Mouse (Mus musculus) testis, adult 2 months (tissue): Measurements from ENCODE around the gene Hs3st6. TPM values are rescaled to one million over a fixed set of nuclear protein-coding genes. Genes with fewer than 3 reads are reported as not detected.

ENCODE experiments used
- H3K27ac ChIP-seq: fragments of 200-500 bp; 2 replicates; pipeline ENCODE4 v1.5.1; 2012; ENCODE audit warnings: low read depth, low read length; ENCODE audit not compliant: control insufficient read depth, insufficient read depth
- H3K27me3 ChIP-seq: fragments of 200-500 bp; 2 replicates; pipeline ENCODE4 v1.6.1; 2012; ENCODE audit warnings: mild to moderate bottlenecking, low read length, moderate library complexity; ENCODE audit not compliant: control insufficient read depth, insufficient read depth
- H3K36me3 ChIP-seq: fragments of 200-500 bp; 2 replicates; pipeline ENCODE4 v1.6.1; 2012; ENCODE audit warnings: mild to moderate bottlenecking, low read length; ENCODE audit not compliant: control insufficient read depth, insufficient read depth
- H3K4me1 ChIP-seq: fragments of 200-500 bp; 2 replicates; pipeline ENCODE4 v1.6.1; 2012; ENCODE audit warnings: low read length; ENCODE audit not compliant: control insufficient read depth, insufficient read depth
- H3K4me3 ChIP-seq: fragments of 200-500 bp; 2 replicates; pipeline ENCODE4 v1.5.1; 2012; ENCODE audit warnings: low read depth, mild to moderate bottlenecking, low read length, moderate library complexity, mixed read lengths; ENCODE audit not compliant: control insufficient read depth
- CTCF ChIP-seq: fragments of 200-500 bp; IDR thresholded peaks from 2 replicates; pipeline ENCODE4 v1.5.1; 2012; ENCODE audit warnings: low read depth, mild to moderate bottlenecking, inconsistent platforms, low read length, moderate library complexity; ENCODE audit not compliant: control insufficient read depth, insufficient read depth, insufficient replicate concordance
- POLR2A ChIP-seq: fragments of 200-500 bp; IDR thresholded peaks from 2 replicates; pipeline ENCODE4 v1.6.1; 2012; ENCODE audit warnings: low read depth, mild to moderate bottlenecking, inconsistent platforms, low read length, moderate library complexity; ENCODE audit not compliant: control insufficient read depth
- polyA plus RNA-seq: library from polyadenylated mRNA; depleted of rRNA; stranded (reverse); fragments of >200 nt; gene quantifications from 2 replicates; pipeline ENCODE4 v1.2.3, GENCODE M21; 2012

Gene Hs3st6
- polyA plus RNA-seq, 1 experiment, result 0.73 TPM

DNA sequence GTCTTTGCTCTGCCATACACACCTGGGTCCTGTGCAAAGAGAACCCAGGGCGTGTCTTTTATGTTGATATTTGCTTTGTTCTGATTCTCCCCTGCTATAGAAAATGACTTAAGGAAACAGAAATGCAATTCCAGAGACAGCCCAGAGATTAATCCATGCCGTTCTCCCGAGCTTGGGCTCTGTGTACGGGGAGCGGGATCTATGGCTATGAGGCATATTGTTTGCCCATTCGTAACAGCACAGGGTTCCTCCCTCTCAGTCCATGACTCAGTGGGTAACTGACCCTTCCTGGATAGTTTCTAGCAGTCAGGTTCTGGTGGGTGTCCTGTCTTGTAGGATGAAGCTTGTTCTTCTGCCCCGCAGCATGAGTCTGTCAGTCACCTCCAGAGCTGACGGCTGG lies 22.4 kb downstream of the Hs3st6 start:
- Histone ChIP-seq H3K4me1 (no peaks in the 10 kb centered on the region), H3K36me3 (no peaks in the 10 kb centered on the region), H3K27ac (no peak overlapping the region), H3K4me3 (no peak overlapping the region), H3K27me3 (no peaks in the 10 kb centered on the region)
- no peak for TF ChIP-seq CTCF
- TF ChIP-seq POLR2A, result no peak

DNA sequence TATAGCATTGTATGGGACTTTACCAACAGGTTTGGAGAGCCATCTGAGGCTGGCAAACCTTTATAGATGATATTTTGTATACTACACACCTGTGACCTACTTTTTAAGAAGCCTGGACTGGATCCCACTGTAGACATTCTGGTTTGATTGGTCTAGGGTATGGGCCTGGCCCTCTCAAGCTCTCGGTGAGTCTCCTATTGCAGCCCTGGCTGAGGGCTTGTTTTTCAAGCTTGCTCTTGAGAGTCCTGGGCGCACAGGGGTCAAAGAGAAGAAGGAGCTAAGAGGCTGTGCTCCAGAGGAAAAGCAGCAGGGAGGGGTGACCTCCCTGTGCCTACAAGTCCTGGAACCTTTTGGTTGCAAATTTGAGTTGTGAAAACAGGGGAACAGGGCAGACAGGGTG lies 24.3 kb downstream of the Hs3st6 start:
- H3K36me3 ChIP-seq, result no peaks in the 10 kb centered on the region
- no peak overlapping the region for H3K4me3 ChIP-seq
- no peaks in the 10 kb centered on the region for H3K4me1 ChIP-seq
- H3K27ac ChIP-seq, result no peak overlapping the region
- no peaks in the 10 kb centered on the region for H3K27me3 ChIP-seq
- no peak for TF ChIP-seq POLR2A
- no peak for TF ChIP-seq CTCF

DNA sequence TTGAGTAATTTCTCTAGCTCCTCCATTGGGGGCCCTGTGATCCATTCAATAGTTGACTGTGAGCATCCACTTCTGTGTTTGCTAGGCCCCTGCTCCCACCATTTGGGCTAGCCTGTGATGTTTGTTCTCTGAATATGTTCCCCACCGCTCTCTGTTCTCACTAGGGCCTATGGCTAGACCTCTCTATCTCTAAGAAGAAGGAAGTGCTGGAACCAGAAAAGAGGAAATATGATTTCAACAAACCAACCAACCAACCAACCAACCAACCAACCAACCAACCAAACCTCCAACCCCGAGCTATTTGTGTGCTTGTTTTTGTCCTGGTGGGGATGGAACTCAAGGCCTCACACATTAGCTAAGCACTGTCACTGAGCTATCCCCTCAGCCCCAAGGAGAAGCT lies 28.0 kb downstream of the Hs3st6 start:
- Histone ChIP-seq H3K4me1 (no peaks in the 10 kb centered on the region), H3K27ac (no peak overlapping the region), H3K4me3 (no peak overlapping the region), H3K27me3 (no peaks in the 10 kb centered on the region), H3K36me3 (no peaks in the 10 kb centered on the region)
- TF ChIP-seq POLR2A (no peak), CTCF (no peak)

DNA sequence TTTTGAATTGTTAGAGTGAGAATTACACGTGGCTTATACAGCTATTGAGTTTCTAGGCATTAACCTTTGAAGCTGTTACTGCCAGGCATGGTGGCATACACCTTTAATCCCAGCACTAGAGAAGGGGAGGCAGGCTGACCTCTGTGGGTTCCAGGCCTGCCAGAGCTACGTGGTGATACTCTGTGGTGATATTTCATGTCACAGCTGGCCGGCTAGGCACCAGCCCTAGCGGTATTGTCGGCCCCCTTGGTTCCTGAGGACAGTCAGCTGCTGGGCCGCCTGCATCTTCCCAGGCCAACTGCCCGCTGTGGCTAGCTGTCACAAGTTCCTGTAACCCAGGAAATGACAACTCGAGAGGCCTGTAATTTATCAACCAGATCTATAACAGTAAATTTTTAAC lies 39.4 kb downstream of the Hs3st6 start:
- TF ChIP-seq CTCF (no peak), POLR2A (no peak)
- no peak overlapping the region for H3K4me3 ChIP-seq
- no peak overlapping the region for H3K27ac ChIP-seq
- no peaks in the 10 kb centered on the region for H3K27me3 ChIP-seq
- H3K4me1 ChIP-seq, result no peaks in the 10 kb centered on the region
- H3K36me3 ChIP-seq, result no peaks in the 10 kb centered on the region

DNA sequence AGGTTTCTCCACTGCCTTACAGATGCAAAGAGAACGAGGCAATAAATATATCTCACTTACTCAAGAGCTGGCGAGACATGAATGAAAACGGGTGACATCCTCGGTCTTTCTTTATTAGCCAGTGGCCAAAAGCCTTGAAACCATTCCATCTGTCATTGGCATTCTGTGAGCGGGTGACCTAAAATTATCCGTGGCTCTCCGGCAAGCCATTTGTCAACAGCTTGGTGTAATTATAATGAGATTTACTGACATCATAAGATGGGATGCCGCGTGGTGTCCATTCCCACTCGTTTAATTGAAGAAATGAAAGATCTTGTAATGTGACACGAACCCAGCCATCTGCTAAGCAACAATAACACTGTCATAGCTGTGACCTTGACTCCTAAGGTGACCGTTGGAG lies 42.0 kb downstream of the Hs3st6 start:
- no peaks in the 10 kb centered on the region for H3K4me1 ChIP-seq
- no peak overlapping the region for H3K4me3 ChIP-seq
- no peaks in the 10 kb centered on the region for H3K36me3 ChIP-seq
- no peak overlapping the region for H3K27ac ChIP-seq
- TF ChIP-seq CTCF (no peak), POLR2A (no peak)
- no peaks in the 10 kb centered on the region for H3K27me3 ChIP-seq

DNA sequence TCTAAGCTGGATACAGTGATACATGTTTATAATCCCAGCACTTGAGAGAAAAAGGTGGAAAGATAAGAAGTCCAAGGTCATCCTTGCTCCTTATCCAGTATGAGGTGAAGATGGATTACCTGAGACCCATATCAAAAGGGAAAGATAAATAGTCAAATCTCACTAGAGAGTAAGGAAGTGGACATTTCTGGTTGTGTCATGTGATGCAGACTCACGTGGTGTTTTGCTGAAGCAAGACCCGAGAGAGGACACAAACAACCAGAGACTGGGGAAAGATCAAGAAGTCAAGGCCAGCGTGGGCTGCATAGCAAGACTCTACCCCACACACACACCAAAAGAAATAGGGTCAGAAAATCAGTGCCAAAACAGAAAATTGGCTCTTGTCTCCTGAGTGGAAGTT lies 44.2 kb downstream of the Hs3st6 start:
- H3K4me1 ChIP-seq, result no peaks in the 10 kb centered on the region
- H3K27me3 ChIP-seq, result no peaks in the 10 kb centered on the region
- no peak overlapping the region for H3K27ac ChIP-seq
- no peak for TF ChIP-seq POLR2A
- no peak for TF ChIP-seq CTCF
- no peak overlapping the region for H3K4me3 ChIP-seq
- H3K36me3 ChIP-seq, result no peaks in the 10 kb centered on the region

DNA sequence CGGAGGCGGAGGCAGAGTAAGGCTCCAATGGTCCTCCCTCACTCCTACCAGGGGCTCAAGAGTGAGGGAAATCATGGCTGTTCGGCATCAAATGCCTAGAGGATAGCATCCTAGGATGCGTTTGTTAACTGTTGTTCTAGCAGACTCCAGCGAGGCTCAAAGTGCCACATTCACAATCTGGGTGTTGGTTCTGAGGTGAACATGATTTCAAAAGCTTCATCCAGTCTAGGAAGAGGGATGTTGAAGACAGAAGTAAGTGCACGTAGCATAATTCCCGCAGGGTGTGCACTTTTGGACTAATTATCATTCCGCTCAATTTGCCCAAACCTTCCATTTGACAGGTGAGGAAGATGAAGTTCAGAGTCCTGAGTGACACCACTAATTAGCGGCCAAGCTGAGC lies 45.4 kb downstream of the Hs3st6 start:
- no peak overlapping the region for H3K4me3 ChIP-seq
- no peaks in the 10 kb centered on the region for H3K27me3 ChIP-seq
- H3K27ac ChIP-seq, result no peak overlapping the region
- no peaks in the 10 kb centered on the region for H3K4me1 ChIP-seq
- TF ChIP-seq CTCF, result no peak
- no peak for TF ChIP-seq POLR2A
- H3K36me3 ChIP-seq, result no peaks in the 10 kb centered on the region

DNA sequence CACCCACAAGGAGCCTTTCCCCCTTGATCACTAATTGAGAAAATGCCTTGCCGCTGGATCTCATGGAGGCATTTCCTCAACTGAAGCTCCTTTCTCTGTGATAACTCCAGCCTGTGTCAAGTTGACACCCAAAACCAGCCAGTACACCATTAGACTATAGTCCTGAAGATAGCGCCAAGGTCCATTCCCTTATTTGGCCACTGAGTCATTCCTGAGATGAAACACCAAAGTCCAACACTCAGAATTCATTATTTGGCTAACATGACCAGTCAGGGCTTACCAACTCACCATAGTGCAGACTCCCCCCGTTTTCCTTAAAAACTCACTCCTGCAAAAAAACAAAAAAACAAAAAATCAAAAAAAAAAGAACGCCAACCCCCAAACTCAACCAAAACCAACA lies 46.7 kb downstream of the Hs3st6 start:
- TF ChIP-seq CTCF, result no peak
- no peak for TF ChIP-seq POLR2A
- H3K4me1 ChIP-seq, result no peaks in the 10 kb centered on the region; the same call in 1 of the 2 replicates
- no peak overlapping the region for H3K4me3 ChIP-seq
- no peak overlapping the region for H3K27ac ChIP-seq
- H3K36me3 ChIP-seq, result no peaks in the 10 kb centered on the region
- H3K27me3 ChIP-seq, result no peaks in the 10 kb centered on the region
